Mouse (Mus musculus): ENCODE measurements at regions not wholly inside any gene's neighbourhood (a gene's known extent, or its start where the extent isn't known, plus 50 kb on each side); places are given as distances from the start of the nearest gene placed in this dataset.

- no peaks in the 10 kb centered on the region for H3K9me3 ChIP-seq
- no peak overlapping the region for H3K9ac ChIP-seq (replicated peaks)
- H3K4me2 ChIP-seq (replicated peaks) = no peak overlapping the region
- H3K4me3 ChIP-seq (replicated peaks) = no peak overlapping the region
- H3K27ac ChIP-seq = no peak overlapping the region
- 88% methylated on average over 8 of the region's 8 CpGs for WGBS
- ATAC-seq = no peak
- no peaks in the 10 kb centered on the region for H3K27me3 ChIP-seq
- no peaks in the 10 kb centered on the region for H3K36me3 ChIP-seq
- peaks cover 5% of the 10 kb centered on the region for H3K4me1 ChIP-seq (replicated peaks)
These were observed 199.9 kb downstream of the Prdm2 start for GRCm38 (mm10) chr4:143012900-143013299.

DNA sequence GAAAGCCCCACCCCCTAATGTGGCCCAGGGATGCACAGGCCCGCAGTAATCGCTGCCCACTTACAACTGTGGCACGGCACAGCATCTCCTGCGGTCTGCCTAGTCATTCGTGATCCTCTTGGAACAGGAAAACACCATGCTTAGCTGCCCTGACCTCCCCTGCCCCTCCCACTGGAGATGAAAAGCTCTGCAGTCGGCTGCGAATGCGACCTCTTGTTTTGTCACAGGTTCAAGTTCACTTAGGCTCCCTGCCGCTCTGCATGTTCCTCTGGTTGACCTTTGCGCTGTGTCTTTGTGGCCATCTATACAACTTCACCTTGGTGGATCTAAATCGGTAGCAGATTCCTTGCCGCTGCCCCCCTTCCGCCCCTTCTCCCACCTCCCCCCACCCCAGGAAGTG, 210.8 kb downstream of the Prdm2 start:
- Histone ChIP-seq H3K27ac (no peak overlapping the region), H3K4me2 (replicated peaks) (no peak overlapping the region), H3K9ac (replicated peaks) (no peak overlapping the region), H3K4me3 (replicated peaks) (no peak overlapping the region), H3K4me1 (replicated peaks) (no peaks in the 10 kb centered on the region), H3K36me3 (no peaks in the 10 kb centered on the region), H3K27me3 (no peaks in the 10 kb centered on the region), H3K9me3 (no peaks in the 10 kb centered on the region)
- 36% methylated on average over 13 of the region's 13 CpGs for WGBS
- ATAC-seq = no peak

- Histone ChIP-seq H3K9ac (replicated peaks) (no peak overlapping the region), H3K27me3 (no peaks in the 10 kb centered on the region), H3K4me3 (replicated peaks) (no peak overlapping the region), H3K4me2 (replicated peaks) (no peak overlapping the region), H3K27ac (no peak overlapping the region), H3K36me3 (no peaks in the 10 kb centered on the region), H3K9me3 (no peaks in the 10 kb centered on the region), H3K4me1 (replicated peaks) (no peaks in the 10 kb centered on the region)
- 77% methylated on average over 5 of the region's 5 CpGs for WGBS
- no peak for ATAC-seq
These were observed 211.3 kb downstream of the Prdm2 start for GRCm38 (mm10) chr4:143001486-143001885.

- Histone ChIP-seq H3K4me1 (replicated peaks) (no peaks in the 10 kb centered on the region), H3K36me3 (no peaks in the 10 kb centered on the region), H3K9ac (replicated peaks) (no peak overlapping the region), H3K4me2 (replicated peaks) (no peak overlapping the region), H3K9me3 (no peaks in the 10 kb centered on the region), H3K27me3 (0 out of 2 replicates have a peak, but pooled peaks cover 6% of the 10 kb centered on the region), H3K4me3 (replicated peaks) (no peak overlapping the region), H3K27ac (no peak overlapping the region)
- no peak for ATAC-seq
- 66% methylated on average over 4 of the region's 4 CpGs for WGBS
These were observed 216.4 kb downstream of the Prdm2 start for GRCm38 (mm10) chr4:142996406-142996805.

DNA sequence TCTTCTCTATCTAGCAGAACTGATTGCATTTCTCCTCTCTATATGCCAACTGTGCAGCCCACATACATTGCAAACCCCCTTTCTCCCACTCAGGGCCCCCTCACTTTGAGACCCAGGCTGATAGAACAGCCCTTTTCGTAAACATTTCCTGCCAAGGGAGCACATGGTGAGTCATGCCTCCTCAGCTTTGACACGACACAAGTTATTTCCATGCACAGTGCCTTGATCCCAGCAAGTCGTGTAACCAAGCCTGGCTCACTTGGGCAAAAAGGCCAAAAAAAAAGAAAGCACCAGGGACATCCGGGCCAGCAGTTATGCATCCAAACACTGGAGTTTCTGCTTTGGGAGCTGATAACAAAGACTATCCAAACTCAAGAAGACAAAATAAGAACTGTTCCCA, 221.4 kb downstream of the Prdm2 start:
- 0 out of 2 replicates have a peak, but pooled peaks cover 8% of the 10 kb centered on the region for H3K4me1 ChIP-seq (replicated peaks)
- H3K4me2 ChIP-seq (replicated peaks) = no peak overlapping the region
- H3K9ac ChIP-seq (replicated peaks) = no peak overlapping the region
- no peaks in the 10 kb centered on the region for H3K36me3 ChIP-seq
- H3K27me3 ChIP-seq = 0 out of 2 replicates have a peak, but pooled peaks cover 6% of the 10 kb centered on the region
- no peak for ATAC-seq
- 80% methylated on average over 4 of the region's 4 CpGs for WGBS
- H3K9me3 ChIP-seq = no peaks in the 10 kb centered on the region
- H3K27ac ChIP-seq = no peak overlapping the region
- H3K4me3 ChIP-seq (replicated peaks) = no peak overlapping the region

- ATAC-seq = 0 out of 2 replicates have a peak, but pooled peaks have one; percentile 9
- H3K27me3 ChIP-seq = 0 out of 2 replicates have a peak, but pooled peaks cover 3% of the 10 kb centered on the region
- H3K36me3 ChIP-seq = no peaks in the 10 kb centered on the region
- no peaks in the 10 kb centered on the region for H3K9me3 ChIP-seq
- H3K4me1 ChIP-seq (replicated peaks) = 0 out of 2 replicates have a peak, but pooled peaks cover 12% of the 10 kb centered on the region
- H3K4me2 ChIP-seq (replicated peaks) = peak overlapping the region; percentile 7; the same call in 1 of the 2 replicates
- H3K27ac ChIP-seq = no peak overlapping the region
- WGBS = under 1% methylated on average over 8 of the region's 8 CpGs
- H3K4me3 ChIP-seq (replicated peaks) = no peak overlapping the region
- H3K9ac ChIP-seq (replicated peaks) = no peak overlapping the region
These were observed 223.6 kb downstream of the Prdm2 start for GRCm38 (mm10) chr4:142989175-142989574.

GRCm38 (mm10) chr4:142983295-142983624, 229.5 kb downstream of the Prdm2 start:
- peak overlapping the region; percentile 45 for H3K27ac ChIP-seq

GRCm38 (mm10) chr4:142982585-142983294, 230.1 kb downstream of the Prdm2 start:
- H3K27ac ChIP-seq = peak overlapping the region; percentile 45
- no peak overlapping the region for H3K4me2 ChIP-seq (replicated peaks)
- no peaks in the 10 kb centered on the region for H3K36me3 ChIP-seq
- H3K9ac ChIP-seq (replicated peaks) = no peak overlapping the region
- no peaks in the 10 kb centered on the region for H3K27me3 ChIP-seq
- H3K4me3 ChIP-seq (replicated peaks) = no peak overlapping the region
- peak; percentile 56; the same call in 1 of the 2 replicates for ATAC-seq
- WGBS = 50% methylated on average over 8 of the region's 8 CpGs
- no peaks in the 10 kb centered on the region for H3K9me3 ChIP-seq
- H3K4me1 ChIP-seq (replicated peaks) = peaks cover 19% of the 10 kb centered on the region

More at GRCm38 (mm10) chr4:142983295-142983624, 229.5 kb downstream of the Prdm2 start:
- WGBS = 44% methylated on average over 6 of the region's 6 CpGs
- no peak overlapping the region for H3K9ac ChIP-seq (replicated peaks)
- H3K4me2 ChIP-seq (replicated peaks) = no peak overlapping the region
- peaks cover 19% of the 10 kb centered on the region for H3K4me1 ChIP-seq (replicated peaks)
- H3K4me3 ChIP-seq (replicated peaks) = no peak overlapping the region
- no peaks in the 10 kb centered on the region for H3K27me3 ChIP-seq
- no peaks in the 10 kb centered on the region for H3K9me3 ChIP-seq
- no peaks in the 10 kb centered on the region for H3K36me3 ChIP-seq
- no peak for ATAC-seq

GRCm38 (mm10) chr4:142975620-142976019, 237.2 kb downstream of the Prdm2 start:
- Histone ChIP-seq H3K4me2 (replicated peaks) (no peak overlapping the region), H3K27me3 (no peaks in the 10 kb centered on the region), H3K36me3 (no peaks in the 10 kb centered on the region), H3K9ac (replicated peaks) (no peak overlapping the region), H3K4me1 (replicated peaks) (no peaks in the 10 kb centered on the region), H3K9me3 (no peaks in the 10 kb centered on the region), H3K4me3 (replicated peaks) (no peak overlapping the region), H3K27ac (no peak overlapping the region)
- 80% methylated on average over 11 of the region's 11 CpGs for WGBS
- no peak for ATAC-seq

GRCm38 (mm10) chr4:142970040-142970439, 242.8 kb downstream of the Prdm2 start:
- Histone ChIP-seq H3K4me1 (replicated peaks) (no peaks in the 10 kb centered on the region), H3K4me3 (replicated peaks) (no peak overlapping the region), H3K36me3 (no peaks in the 10 kb centered on the region), H3K9me3 (no peaks in the 10 kb centered on the region), H3K4me2 (replicated peaks) (no peak overlapping the region), H3K27me3 (no peaks in the 10 kb centered on the region), H3K27ac (no peak overlapping the region), H3K9ac (replicated peaks) (no peak overlapping the region)
- WGBS = 88% methylated on average over 4 of the region's 4 CpGs
- ATAC-seq = no peak

GRCm38 (mm10) chr4:142967604-142968003, 245.2 kb downstream of the Prdm2 start:
- no peak for ATAC-seq
- Histone ChIP-seq H3K9ac (replicated peaks) (no peak overlapping the region), H3K4me1 (replicated peaks) (peaks cover 10% of the 10 kb centered on the region), H3K36me3 (no peaks in the 10 kb centered on the region), H3K9me3 (no peaks in the 10 kb centered on the region), H3K4me3 (replicated peaks) (no peak overlapping the region), H3K27ac (no peak overlapping the region), H3K27me3 (no peaks in the 10 kb centered on the region), H3K4me2 (replicated peaks) (no peak overlapping the region)
- 90% methylated on average over 2 of the region's 2 CpGs for WGBS

GRCm38 (mm10) chr4:142956832-142957429, 255.9 kb downstream of the Prdm2 start:
- H3K27ac ChIP-seq = peak overlapping the region; percentile 86
- no peaks in the 10 kb centered on the region for H3K36me3 ChIP-seq
- H3K4me1 ChIP-seq (replicated peaks) = peaks cover 42% of the 10 kb centered on the region
- 30% methylated on average over 8 of the region's 8 CpGs for WGBS
- H3K9ac ChIP-seq (replicated peaks) = no peak overlapping the region
- H3K27me3 ChIP-seq = no peaks in the 10 kb centered on the region
- H3K4me2 ChIP-seq (replicated peaks) = no peak overlapping the region
- no peak overlapping the region for H3K4me3 ChIP-seq (replicated peaks)
- no peaks in the 10 kb centered on the region for H3K9me3 ChIP-seq
- peak; percentile 88 for ATAC-seq
